Mouse (Mus musculus) forebrain, postnatal 0 days (tissue): Measurements from ENCODE around the gene Snx14. TPM values are rescaled to one million over a fixed set of nuclear protein-coding genes. Genes with fewer than 3 reads are reported as not detected.
A peak's percentile ranks its signal among the peaks of the same experiment; 100 is the strongest.

ENCODE experiments used
- ATAC-seq: fragments of 200-750 bp; cut with Nextera tagmentation; 2 replicates; pipeline ENCODE4 v1.8.0; 2017; ENCODE audit warnings: mild to moderate bottlenecking, moderate library complexity
- DNase-seq: peaks from one replicate; pipeline ENCODE4 v3.0.0-alpha.2; 2015
- H3K27ac ChIP-seq: fragments of 300-500 bp; sonication (generic); 2 replicates; pipeline ENCODE4 v1.5.1; 2014; ENCODE audit warnings: low read depth, mild to moderate bottlenecking, antibody characterized with exemption, low read length, moderate library complexity, mixed read lengths
- H3K27me3 ChIP-seq: fragments of 300-500 bp; sonication (generic); 2 replicates; pipeline ENCODE4 v1.6.1; 2014; ENCODE audit warnings: mild to moderate bottlenecking, low read length, mixed read lengths; ENCODE audit not compliant: insufficient read depth
- H3K36me3 ChIP-seq: fragments of 300-500 bp; sonication (generic); 2 replicates; pipeline ENCODE4 v1.6.1; 2014; ENCODE audit warnings: mild to moderate bottlenecking, moderate library complexity; ENCODE audit not compliant: insufficient read depth
- H3K4me1 ChIP-seq: fragments of 300-500 bp; sonication (generic); 2 replicates; pipeline ENCODE4 v1.6.1; 2014; ENCODE audit warnings: antibody characterized with exemption; ENCODE audit not compliant: insufficient read depth
- H3K4me2 ChIP-seq: fragments of 300-500 bp; sonication (generic); 2 replicates; pipeline ENCODE4 v1.6.1; 2014; ENCODE audit warnings: low read depth, mild to moderate bottlenecking, moderate library complexity
- H3K4me3 ChIP-seq: fragments of 300-500 bp; sonication (generic); 2 replicates; pipeline ENCODE4 v1.5.1; 2014; ENCODE audit warnings: low read depth, low read length, mixed read lengths
- H3K9ac ChIP-seq: fragments of 300-500 bp; sonication (generic); 2 replicates; pipeline ENCODE4 v1.6.1; 2014; ENCODE audit warnings: mild to moderate bottlenecking
- H3K9me3 ChIP-seq: fragments of 300-500 bp; sonication (generic); 2 replicates; pipeline ENCODE4 v1.6.1; 2016; ENCODE audit warnings: low read length
- CTCF ChIP-seq: sonication (generic); IDR thresholded peaks from 2 replicates; pipeline ENCODE4 v1.5.1; 2016; ENCODE audit warnings: antibody characterized with exemption, control low read depth, low read depth
- WGBS: fragments of 180-500 bp; shearing (Covaris S2); extraction: QIAGEN DNeasy Blood & Tissue Kit; methylation state at CpG from one replicate; pipeline ENCODE4 v1.1.7; 2014; 5-methylcytosine and 5-hydroxymethylcytosine counted together
- polyA plus RNA-seq: library from polyadenylated mRNA; unstranded; fragments of >200 nt; fragmentation: Nextera tagmentation; extraction: Ambion mirVana; gene quantifications from 2 replicates; pipeline ENCODE4 v1.2.1, GENCODE M21; 2015
- total RNA-seq: library from RNA; depleted of rRNA; stranded (reverse); fragments of >200 nt; gene quantifications from 2 replicates; pipeline ENCODE4 v1.2.3, GENCODE M21; 2014

Snx14 gene
- total and polyA plus RNA-seq, 2 experiments from 2014 or later, result 25.3 to 30.2 TPM

DNA sequence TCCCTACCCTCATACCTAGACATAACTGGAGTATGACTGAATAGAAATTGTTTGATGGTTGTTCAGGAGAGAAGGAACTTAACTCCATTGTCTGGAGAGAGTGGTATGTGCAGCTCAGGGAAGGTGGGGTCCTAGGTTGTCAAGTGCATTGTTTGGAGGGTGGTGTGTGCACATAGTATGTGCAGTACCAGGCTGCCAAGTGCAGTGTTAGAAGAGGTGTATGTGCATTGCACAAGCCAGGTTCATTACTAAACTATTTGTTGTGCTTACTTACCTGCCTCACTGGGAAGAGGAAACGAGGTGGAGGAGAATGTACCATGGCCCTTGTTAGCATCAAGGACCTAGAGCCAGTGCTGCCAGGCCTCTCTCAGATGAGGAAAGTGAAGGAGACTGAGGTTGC lies 88.4 kb downstream of the Snx14 start:
- Histone ChIP-seq H3K27me3 (no peaks in the 10 kb centered on the region), H3K27ac (no peak overlapping the region), H3K36me3 (no peaks in the 10 kb centered on the region), H3K9ac (no peak overlapping the region), H3K4me2 (no peak overlapping the region), H3K4me1 (no peaks in the 10 kb centered on the region), H3K9me3 (no peaks in the 10 kb centered on the region), H3K4me3 (no peak overlapping the region)
- WGBS, result 81% methylated on average over 1 of the region's 1 CpGs
- ATAC-seq (no peak), DNase-seq (no peak)
- TF ChIP-seq CTCF, result no peak

GRCm38 (mm10) chr9:88348623-88349022 lies 90.1 kb downstream of the Snx14 start:
- H3K4me1 ChIP-seq, result no peaks in the 10 kb centered on the region
- DNase-seq, result no peak
- no peak for TF ChIP-seq CTCF
- H3K9ac ChIP-seq, result no peak overlapping the region
- H3K9me3 ChIP-seq, result no peaks in the 10 kb centered on the region
- ATAC-seq, result no peak
- 96% methylated on average over 6 of the region's 6 CpGs for WGBS
- H3K27me3 ChIP-seq, result no peaks in the 10 kb centered on the region
- no peak overlapping the region for H3K4me3 ChIP-seq
- no peak overlapping the region for H3K27ac ChIP-seq
- no peaks in the 10 kb centered on the region for H3K36me3 ChIP-seq
- no peak overlapping the region for H3K4me2 ChIP-seq

DNA sequence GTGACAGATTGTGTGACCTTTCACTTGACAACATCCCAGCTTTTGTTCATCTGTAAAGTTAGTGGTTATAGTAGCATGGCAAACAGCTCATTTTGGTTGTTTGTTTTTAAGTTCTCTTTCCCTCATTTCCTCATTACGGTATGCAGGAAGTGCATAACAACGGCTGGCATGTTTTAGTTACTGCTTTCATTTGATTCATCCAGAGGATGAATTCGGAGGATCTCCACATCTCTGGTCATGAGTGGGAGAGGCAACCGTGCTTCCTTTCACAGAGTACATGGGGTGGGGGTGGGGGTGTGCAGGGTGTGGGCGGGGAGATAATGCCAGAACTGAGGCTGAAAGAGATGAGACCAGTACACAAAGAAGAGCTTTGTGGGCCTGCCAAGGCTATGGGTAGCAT lies 91.9 kb downstream of the Snx14 start:
- TF ChIP-seq CTCF, result no peak
- WGBS, result 70% methylated on average over 5 of the region's 5 CpGs
- Histone ChIP-seq H3K9ac (no peak overlapping the region), H3K4me1 (no peaks in the 10 kb centered on the region), H3K36me3 (no peaks in the 10 kb centered on the region), H3K27ac (no peak overlapping the region), H3K4me3 (no peak overlapping the region), H3K27me3 (no peaks in the 10 kb centered on the region), H3K9me3 (no peaks in the 10 kb centered on the region), H3K4me2 (no peak overlapping the region)
- ATAC-seq (no peak), DNase-seq (no peak)

- WGBS, result 94% methylated on average over 2 of the region's 2 CpGs
- Histone ChIP-seq H3K4me1 (no peaks in the 10 kb centered on the region), H3K9ac (no peak overlapping the region)
Observed at GRCm38 (mm10) chr9:88344424-88344823, 94.3 kb downstream of the Snx14 start.

DNA sequence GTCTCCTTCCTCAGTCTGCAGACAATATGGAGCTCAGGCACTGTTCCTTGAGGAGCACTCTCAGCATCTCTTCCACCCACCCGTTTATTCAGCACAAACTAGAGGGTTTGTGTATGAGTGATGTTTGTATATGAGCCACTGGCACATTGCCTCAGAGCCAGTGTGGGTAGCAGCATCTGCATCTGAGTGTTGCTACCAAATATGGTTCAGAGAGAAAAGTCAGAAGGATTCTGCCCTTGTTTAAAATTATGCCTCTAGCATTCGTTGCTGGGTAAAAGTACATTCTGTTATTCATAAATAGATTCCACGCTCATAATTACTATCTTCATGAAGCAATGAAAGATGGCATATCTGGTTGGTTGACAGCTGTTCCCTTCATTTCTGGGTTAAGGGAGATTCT lies 96.1 kb downstream of the Snx14 start:
- 55% methylated on average over 3 of the region's 3 CpGs for WGBS
- Histone ChIP-seq H3K27ac (peak overlapping the region; percentile 57; the same call in 1 of the 2 replicates), H3K4me2 (no peak overlapping the region), H3K4me3 (no peak overlapping the region), H3K9ac (no peak overlapping the region), H3K27me3 (no peaks in the 10 kb centered on the region), H3K9me3 (no peaks in the 10 kb centered on the region), H3K36me3 (no peaks in the 10 kb centered on the region), H3K4me1 (no peaks in the 10 kb centered on the region)
- peak; percentile 73 for ATAC-seq
- no peak for TF ChIP-seq CTCF
- DNase-seq, result peak; percentile 32

More at GRCm38 (mm10) chr9:88344424-88344823, 94.3 kb downstream of the Snx14 start:
- Histone ChIP-seq H3K9me3 (no peaks in the 10 kb centered on the region), H3K27me3 (no peaks in the 10 kb centered on the region), H3K4me3 (no peak overlapping the region), H3K27ac (no peak overlapping the region), H3K4me2 (no peak overlapping the region), H3K36me3 (no peaks in the 10 kb centered on the region)
- ATAC-seq (no peak), DNase-seq (no peak)
- no peak for TF ChIP-seq CTCF

DNA sequence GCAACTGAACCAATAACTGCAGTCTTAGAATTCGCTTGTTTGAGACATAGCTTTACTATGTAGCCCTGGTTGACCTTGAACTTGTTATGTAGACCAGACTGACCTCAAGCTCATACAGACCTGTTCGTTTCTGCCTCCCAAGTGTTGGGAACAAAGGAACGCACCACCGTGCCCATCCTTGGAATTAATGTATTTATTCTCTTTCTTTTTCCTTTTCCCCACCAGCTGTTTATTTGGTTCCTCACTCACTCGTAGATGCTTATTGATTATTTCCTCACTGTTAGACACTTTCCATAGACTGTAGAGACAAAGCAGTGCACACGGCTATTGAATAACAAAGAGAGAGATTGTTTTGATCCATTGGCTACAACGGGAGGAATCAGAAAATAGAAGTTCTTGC lies 96.5 kb downstream of the Snx14 start:
- Histone ChIP-seq H3K4me2 (no peak overlapping the region), H3K27ac (peak overlapping the region; percentile 57; the same call in 1 of the 2 replicates), H3K9me3 (no peaks in the 10 kb centered on the region), H3K4me1 (no peaks in the 10 kb centered on the region), H3K27me3 (no peaks in the 10 kb centered on the region), H3K36me3 (no peaks in the 10 kb centered on the region), H3K9ac (no peak overlapping the region), H3K4me3 (no peak overlapping the region)
- DNase-seq (no peak), ATAC-seq (no peak)
- no peak for TF ChIP-seq CTCF
- 53% methylated on average over 7 of the region's 7 CpGs for WGBS

GRCm38 (mm10) chr9:88340819-88341218 lies 97.9 kb downstream of the Snx14 start:
- ATAC-seq (no peak), DNase-seq (no peak)
- Histone ChIP-seq H3K4me1 (no peaks in the 10 kb centered on the region), H3K27ac (no peak overlapping the region), H3K4me3 (no peak overlapping the region), H3K9me3 (no peaks in the 10 kb centered on the region), H3K4me2 (no peak overlapping the region), H3K27me3 (no peaks in the 10 kb centered on the region), H3K36me3 (no peaks in the 10 kb centered on the region), H3K9ac (no peak overlapping the region)
- no peak for TF ChIP-seq CTCF
- 88% methylated on average over 3 of the region's 3 CpGs for WGBS

DNA sequence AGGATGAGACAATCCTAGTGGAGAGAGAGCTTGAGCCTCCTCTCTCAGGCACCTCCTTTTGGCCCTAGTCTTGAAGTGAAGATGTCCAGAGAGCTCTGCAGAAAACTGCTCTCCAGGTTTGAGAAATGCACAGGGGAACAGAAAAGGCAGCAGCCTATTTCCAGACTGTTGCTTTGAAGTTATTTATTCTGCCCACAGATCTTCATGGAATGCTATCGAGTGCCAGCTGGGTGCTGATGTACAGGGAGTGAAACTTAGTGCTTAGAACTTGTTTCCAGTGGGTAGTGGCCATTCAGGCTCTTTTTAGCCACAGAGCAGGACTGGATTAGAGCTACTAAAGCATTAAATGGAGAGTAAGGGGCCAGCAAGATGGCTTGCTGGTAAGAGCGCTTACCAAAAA lies 102.9 kb downstream of the Snx14 start:
- Histone ChIP-seq H3K4me2 (no peak overlapping the region), H3K27ac (no peak overlapping the region), H3K9me3 (no peaks in the 10 kb centered on the region), H3K4me1 (no peaks in the 10 kb centered on the region), H3K4me3 (no peak overlapping the region), H3K9ac (no peak overlapping the region), H3K36me3 (no peaks in the 10 kb centered on the region), H3K27me3 (no peaks in the 10 kb centered on the region)
- no peak for TF ChIP-seq CTCF
- ATAC-seq, result no peak
- DNase-seq, result no peak
- WGBS, result 42% methylated on average over 1 of the region's 2 CpGs
